Mouse (Mus musculus) liver, adult 10 weeks (tissue): ENCODE measurements around the gene Olfr1086. TPM values are rescaled to one million over a fixed set of nuclear protein-coding genes. Genes with fewer than 3 reads are reported as not detected.

ENCODE experiments used
- polyA plus RNA-seq: library from polyadenylated mRNA; stranded (reverse); fragments of 350-450 nt; fragmentation: Illumina TruSeq; extraction: RNeasy Lipid Tissue Mini Kit (QIAGEN cat#74804); gene quantifications from one replicate; pipeline ENCODE4 v1.2.3, GENCODE M21; 2014; ENCODE audit warnings: low read depth, low replicate concordance

The Olfr1086 gene
- polyA plus RNA-seq = not detected

GRCm38 (mm10) chr2:86679992-86680391 lies at the start of gene Olfr1086:
Gene Olfr1086, minus strand, starts transcription at chr2:86680092.

GRCm38 (mm10) chr2:86698295-86698694 lies 18.4 kb upstream of the Olfr1086 start, which contains the start of gene Olfr1087:
Gene Olfr1087, minus strand, starts transcription at chr2:86698395.

GRCm38 (mm10) chr2:86661919-86662318 lies 18.0 kb downstream of the Olfr1086 start, which contains the start of gene Olfr1085:
Gene Olfr1085, minus strand, starts transcription at chr2:86662019.

DNA sequence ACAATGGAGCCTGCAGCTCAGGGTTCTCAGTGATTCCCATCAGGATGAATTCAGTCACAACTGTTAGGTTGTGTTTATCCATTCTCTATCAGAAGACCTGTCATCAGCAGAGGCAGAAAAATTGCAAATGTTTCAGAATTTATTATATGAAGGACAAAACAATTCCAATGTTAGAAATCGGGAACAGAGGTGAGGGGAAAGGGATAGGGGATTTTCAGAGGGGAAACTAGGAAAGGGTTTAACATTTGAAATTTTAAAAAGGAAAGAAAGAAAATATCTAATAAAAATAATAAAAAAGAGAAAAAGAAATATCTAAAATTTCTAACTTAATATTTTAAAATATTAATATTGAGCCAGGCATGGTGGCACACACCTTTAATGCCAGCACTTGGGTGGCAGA lies 40.3 kb downstream of the Olfr1086 start, which contains the start of gene Olfr1084:
Olfr1084 (minus strand) TSS at position 101 of the 400 bp plus-strand sequence.

Other genes with a start within 250 kb of the Olfr1086 start
- gene Olfr1065, start 229.5 kb downstream of the Olfr1086 start, polyA plus RNA-seq = not detected
- not detected for gene Olfr1066, start 223.8 kb downstream of the Olfr1086 start, polyA plus RNA-seq
- not detected for gene Olfr228, start 192.7 kb downstream of the Olfr1086 start, polyA plus RNA-seq
- gene Olfr1076, start 171.6 kb downstream of the Olfr1086 start, polyA plus RNA-seq = not detected
- not detected for gene Olfr1079, start 137.6 kb downstream of the Olfr1086 start, polyA plus RNA-seq
- not detected for gene Olfr1080, start 121.9 kb downstream of the Olfr1086 start, polyA plus RNA-seq
- gene Olfr1082, start 81.1 kb downstream of the Olfr1086 start, polyA plus RNA-seq = not detected
- not detected for gene Olfr1084, start 40.4 kb downstream of the Olfr1086 start, polyA plus RNA-seq
- not detected for gene Olfr1085, start 18.1 kb downstream of the Olfr1086 start, polyA plus RNA-seq
- not detected for gene Olfr1087, start 18.3 kb upstream of the Olfr1086 start, polyA plus RNA-seq
- gene Olfr1089, start 53.6 kb upstream of the Olfr1086 start, polyA plus RNA-seq = not detected
- not detected for gene Olfr1090, start 78.9 kb upstream of the Olfr1086 start, polyA plus RNA-seq
- gene Olfr1093, start 102.4 kb upstream of the Olfr1086 start, polyA plus RNA-seq = not detected
- gene Olfr141, start 129.9 kb upstream of the Olfr1086 start, polyA plus RNA-seq = not detected
- gene Olfr1094, start 144.6 kb upstream of the Olfr1086 start, polyA plus RNA-seq = not detected
- gene Olfr1095, start 171.6 kb upstream of the Olfr1086 start, polyA plus RNA-seq = not detected
- gene Gm13723, start 194.7 kb upstream of the Olfr1086 start, polyA plus RNA-seq = not detected
- gene Olfr1097, start 212.1 kb upstream of the Olfr1086 start, polyA plus RNA-seq = not detected
- not detected for gene Olfr1098, start 244.5 kb upstream of the Olfr1086 start, polyA plus RNA-seq